Mouse (Mus musculus) midbrain, embryonic 11.5 days (tissue): ENCODE measurements around the gene Ppp2r5c. TPM values are rescaled to one million over a fixed set of nuclear protein-coding genes. Genes with fewer than 3 reads are reported as not detected.
A peak's percentile ranks its signal among the peaks of the same experiment; 100 is the strongest.

Experiments
- ATAC-seq: fragments of 200-750 bp; cut with Nextera tagmentation; 2 replicates; pipeline ENCODE4 v1.8.0; 2017; ENCODE audit warnings: moderate TSS enrichment, moderate library complexity; ENCODE audit not compliant: low FRiP score
- DNase-seq: peaks from one replicate; pipeline ENCODE4 v3.0.0; 2015; ENCODE audit warnings: low spot score; ENCODE audit errors: missing footprints
- H3K27ac ChIP-seq: fragments of 300-500 bp; sonication (generic); 2 replicates; pipeline ENCODE4 v1.5.1; 2014; ENCODE audit warnings: low read depth, low read length
- H3K27me3 ChIP-seq: fragments of 300-500 bp; sonication (generic); 2 replicates; pipeline ENCODE4 v1.6.1; 2014; ENCODE audit warnings: mild to moderate bottlenecking, low read length, moderate library complexity, mixed read lengths; ENCODE audit not compliant: control insufficient read depth, insufficient read depth
- H3K36me3 ChIP-seq: fragments of 300-500 bp; sonication (generic); 2 replicates; pipeline ENCODE4 v1.6.1; 2014; ENCODE audit warnings: mild to moderate bottlenecking, low read length, moderate library complexity, mixed read lengths; ENCODE audit not compliant: control insufficient read depth, insufficient read depth
- H3K4me1 ChIP-seq: fragments of 300-500 bp; sonication (generic); 2 replicates; pipeline ENCODE4 v1.6.1; 2014; ENCODE audit warnings: low read length; ENCODE audit not compliant: control insufficient read depth, insufficient read depth
- H3K4me2 ChIP-seq: fragments of 300-500 bp; sonication (generic); 2 replicates; pipeline ENCODE4 v1.6.1; 2014; ENCODE audit warnings: mild to moderate bottlenecking, moderate library complexity
- H3K4me3 ChIP-seq: fragments of 300-500 bp; sonication (generic); 2 replicates; pipeline ENCODE4 v1.5.1; 2014; ENCODE audit warnings: low read depth, low read length
- H3K9ac ChIP-seq: fragments of 300-500 bp; sonication (generic); 2 replicates; pipeline ENCODE4 v1.6.1; 2014; ENCODE audit warnings: low read length
- H3K9me3 ChIP-seq: fragments of 300-500 bp; sonication (generic); 2 replicates; pipeline ENCODE4 v1.6.1; 2016; ENCODE audit warnings: low read length; ENCODE audit not compliant: control insufficient read depth
- WGBS: fragments of 180-500 bp; shearing (Covaris S2); extraction: QIAGEN DNeasy Blood & Tissue Kit; methylation state at CpG from one replicate; pipeline ENCODE4 v1.1.7; 2014; 5-methylcytosine and 5-hydroxymethylcytosine counted together
- polyA plus RNA-seq: library from polyadenylated mRNA; unstranded; fragments of >200 nt; fragmentation: Nextera tagmentation; extraction: Ambion mirVana; gene quantifications from 2 replicates; pipeline ENCODE4 v1.2.1, GENCODE M21; 2014

Gene Ppp2r5c
- polyA plus RNA-seq, 1 experiment from 2014 or later, result 175 TPM

DNA sequence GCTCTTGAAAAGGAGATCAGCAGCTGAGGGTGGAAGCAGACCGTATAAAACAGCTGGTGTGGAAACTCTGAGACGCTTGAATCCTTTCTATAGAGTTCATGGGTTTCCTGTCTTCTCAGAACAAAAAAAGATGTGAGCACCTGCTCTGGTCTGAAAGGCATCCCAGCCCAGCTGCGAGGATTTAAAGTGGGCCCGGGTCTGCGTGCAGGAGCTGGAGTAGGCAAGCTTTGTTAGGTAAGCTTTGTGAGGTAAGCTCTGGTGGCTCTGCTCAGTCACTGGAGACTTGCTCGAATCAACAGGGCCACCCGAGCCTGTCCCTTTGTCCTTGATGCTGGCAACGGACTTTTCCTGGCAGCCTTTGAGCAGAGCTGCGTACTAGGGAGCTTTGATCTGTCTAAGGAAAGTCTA, 31.7 kb downstream of the Ppp2r5c start:
- Histone ChIP-seq H3K9ac (no peak overlapping the region), H3K9me3 (no peaks in the 10 kb centered on the region), H3K27me3 (no peaks in the 10 kb centered on the region), H3K4me1 (0 out of 2 replicates have a peak, but pooled peaks cover under 1% of the 10 kb centered on the region), H3K4me3 (no peak overlapping the region), H3K4me2 (no peak overlapping the region), H3K27ac (no peak overlapping the region), H3K36me3 (no peaks in the 10 kb centered on the region)
- ATAC-seq (no peak), DNase-seq (peak; percentile 31)
- WGBS, result 78% methylated on average over 9 of the region's 9 CpGs

DNA sequence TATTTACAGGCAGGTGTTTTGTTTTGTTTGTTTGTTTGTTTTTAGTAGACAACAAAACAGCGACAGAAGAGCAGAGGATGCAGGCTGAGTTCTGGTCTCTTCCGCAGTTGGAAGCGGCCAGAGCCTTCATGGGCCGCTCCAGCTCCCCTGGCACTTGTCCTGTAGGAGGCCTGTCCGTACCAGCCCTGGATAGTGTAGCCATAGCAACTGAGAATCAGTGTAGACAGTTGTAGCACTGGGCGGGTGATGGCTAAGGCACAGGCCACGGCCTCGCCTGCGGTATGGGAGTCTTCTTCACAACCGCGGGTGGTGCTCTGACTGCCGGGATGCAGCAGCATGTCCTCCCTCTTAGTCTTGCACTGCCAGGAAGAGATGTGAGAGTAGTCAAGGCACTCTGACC, 32.3 kb downstream of the Ppp2r5c start:
- DNase-seq, result no peak
- H3K4me1 ChIP-seq, result peaks cover 3% of the 10 kb centered on the region; the same call in 1 of the 2 replicates
- H3K36me3 ChIP-seq, result no peaks in the 10 kb centered on the region
- WGBS, result 82% methylated on average over 12 of the region's 12 CpGs
- no peaks in the 10 kb centered on the region for H3K9me3 ChIP-seq
- no peak overlapping the region for H3K9ac ChIP-seq
- H3K27ac ChIP-seq, result no peak overlapping the region
- H3K4me2 ChIP-seq, result no peak overlapping the region
- H3K4me3 ChIP-seq, result no peak overlapping the region
- H3K27me3 ChIP-seq, result no peaks in the 10 kb centered on the region
- ATAC-seq, result no peak

- peaks cover 8% of the 10 kb centered on the region for H3K4me1 ChIP-seq
- DNase-seq (peak; percentile 10), ATAC-seq (no peak)
- H3K4me2 ChIP-seq, result no peak overlapping the region
- H3K36me3 ChIP-seq, result no peaks in the 10 kb centered on the region
- 86% methylated on average over 4 of the region's 4 CpGs for WGBS
- no peak overlapping the region for H3K9ac ChIP-seq
- H3K4me3 ChIP-seq, result no peak overlapping the region
- no peaks in the 10 kb centered on the region for H3K27me3 ChIP-seq
- no peak overlapping the region for H3K27ac ChIP-seq
- H3K9me3 ChIP-seq, result no peaks in the 10 kb centered on the region
Measured at GRCm38 (mm10) chr12:110480701-110481100, 33.8 kb downstream of the Ppp2r5c start.

DNA sequence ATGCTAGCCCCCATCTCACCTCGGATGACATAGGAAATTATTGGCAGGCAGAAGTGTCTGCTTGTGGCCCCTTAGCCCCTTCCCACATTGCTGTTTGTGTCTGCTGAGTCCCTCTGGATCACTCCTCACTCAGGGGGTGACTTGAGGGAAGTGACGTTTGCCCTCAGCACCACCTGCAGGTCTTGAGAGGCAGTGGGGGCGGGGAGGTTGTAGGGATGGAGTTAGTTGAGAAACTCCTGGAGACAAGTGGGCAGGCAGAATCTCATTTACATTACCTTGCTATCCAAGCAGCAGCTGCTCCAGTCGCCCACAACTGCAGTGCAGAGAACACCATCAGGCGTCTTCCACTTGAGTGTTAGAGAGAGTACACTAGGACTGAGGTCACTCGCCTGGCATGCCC, 36.8 kb downstream of the Ppp2r5c start:
- WGBS, result 35% methylated on average over 6 of the region's 6 CpGs
- Histone ChIP-seq H3K36me3 (no peaks in the 10 kb centered on the region), H3K9ac (no peak overlapping the region), H3K4me3 (no peak overlapping the region), H3K4me2 (no peak overlapping the region), H3K27me3 (no peaks in the 10 kb centered on the region), H3K27ac (no peak overlapping the region), H3K4me1 (peaks cover 23% of the 10 kb centered on the region), H3K9me3 (no peaks in the 10 kb centered on the region)
- DNase-seq (no peak), ATAC-seq (no peak)

DNA sequence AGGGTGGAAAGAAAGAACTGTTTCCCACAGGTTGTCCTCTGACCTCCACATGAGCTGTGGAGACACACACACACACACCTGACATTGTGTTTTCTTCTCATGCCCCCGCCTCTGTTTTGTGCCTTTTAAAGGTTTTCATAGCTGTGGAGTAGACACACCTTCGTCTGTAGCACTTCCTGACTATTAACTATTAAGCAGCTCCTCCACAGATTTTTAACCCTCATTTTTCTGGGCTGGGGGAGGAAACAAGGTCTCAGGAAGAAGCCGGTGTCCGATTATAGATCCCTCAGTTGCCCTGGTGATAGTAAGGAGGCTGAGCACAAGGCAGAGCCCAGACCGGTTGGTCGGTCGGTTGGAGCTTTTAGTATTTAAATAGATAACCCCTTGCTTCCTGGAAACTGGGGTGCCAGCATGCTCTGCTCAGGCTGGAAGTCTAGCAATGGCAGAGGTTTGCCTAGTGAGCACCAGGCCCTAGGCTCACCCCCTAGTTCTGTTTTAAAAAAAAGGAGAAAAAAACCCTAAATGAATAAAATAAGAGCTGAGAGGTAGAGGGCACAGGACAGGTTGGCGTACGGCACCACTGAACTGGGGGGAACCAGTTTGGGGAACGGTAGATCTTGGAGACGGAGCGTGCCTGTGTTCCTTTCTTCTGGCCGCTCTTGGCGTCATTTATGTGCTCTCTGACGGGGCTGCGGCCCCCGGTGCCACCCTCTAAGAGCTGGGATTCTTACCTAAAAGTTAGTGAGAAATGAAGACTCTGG, 38.1 kb downstream of the Ppp2r5c start:
- H3K9me3 ChIP-seq, result no peaks in the 10 kb centered on the region
- H3K27ac ChIP-seq, result peak overlapping the region; percentile 92
- peak overlapping the region; percentile 83 for H3K9ac ChIP-seq
- ATAC-seq (peak; percentile 36), DNase-seq (peak; percentile 86)
- no peaks in the 10 kb centered on the region for H3K27me3 ChIP-seq
- H3K4me1 ChIP-seq, result peaks cover 23% of the 10 kb centered on the region
- H3K36me3 ChIP-seq, result no peaks in the 10 kb centered on the region
- 1% methylated on average over 17 of the region's 17 CpGs for WGBS
- peak overlapping the region; percentile 89 for H3K4me2 ChIP-seq
- peak overlapping the region; percentile 48 for H3K4me3 ChIP-seq

- under 1% methylated on average over 27 of the region's 27 CpGs for WGBS
- no peaks in the 10 kb centered on the region for H3K9me3 ChIP-seq
Measured at GRCm38 (mm10) chr12:110485585-110486331, 38.8 kb downstream of the Ppp2r5c start.

DNA sequence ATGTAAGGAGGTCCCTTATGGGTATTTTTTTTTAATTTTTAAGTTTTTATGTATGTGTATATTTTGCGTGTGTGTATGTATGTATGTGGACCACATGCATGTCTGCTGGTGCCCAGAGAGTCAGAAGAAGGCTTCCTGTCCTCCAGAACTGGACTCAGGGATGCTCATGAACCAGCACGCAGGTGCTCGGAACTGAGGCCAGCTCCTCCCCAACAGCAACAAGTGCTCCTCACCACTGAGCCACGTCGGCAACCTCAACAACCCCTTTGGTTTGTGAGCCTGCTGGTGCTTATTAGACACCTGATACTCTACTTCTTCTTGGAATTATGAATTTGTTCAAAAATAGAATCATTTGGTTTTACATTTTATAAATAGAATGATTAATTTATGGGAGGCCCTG, 39.9 kb downstream of the Ppp2r5c start:
- peak overlapping the region; percentile 89 for H3K4me2 ChIP-seq
- H3K9me3 ChIP-seq, result no peaks in the 10 kb centered on the region
- H3K36me3 ChIP-seq, result no peaks in the 10 kb centered on the region
- WGBS, result 87% methylated on average over 5 of the region's 5 CpGs
- H3K9ac ChIP-seq, result peak overlapping the region; percentile 83; the same call in 1 of the 2 replicates
- peaks cover 23% of the 10 kb centered on the region for H3K4me1 ChIP-seq
- H3K27me3 ChIP-seq, result no peaks in the 10 kb centered on the region
- ATAC-seq, result no peak
- no peak overlapping the region for H3K27ac ChIP-seq
- DNase-seq, result no peak
- H3K4me3 ChIP-seq, result peak overlapping the region; percentile 48

More at GRCm38 (mm10) chr12:110485585-110486331, 38.8 kb downstream of the Ppp2r5c start:
- H3K4me2 ChIP-seq, result peak overlapping the region; percentile 89
- ATAC-seq (peak; percentile 86), DNase-seq (peak; percentile 98)
- H3K4me1 ChIP-seq, result peaks cover 23% of the 10 kb centered on the region
- H3K36me3 ChIP-seq, result no peaks in the 10 kb centered on the region
- H3K27ac ChIP-seq, result peak overlapping the region; percentile 92
- peak overlapping the region; percentile 83 for H3K9ac ChIP-seq
- H3K4me3 ChIP-seq, result peak overlapping the region; percentile 48
- H3K27me3 ChIP-seq, result no peaks in the 10 kb centered on the region

DNA sequence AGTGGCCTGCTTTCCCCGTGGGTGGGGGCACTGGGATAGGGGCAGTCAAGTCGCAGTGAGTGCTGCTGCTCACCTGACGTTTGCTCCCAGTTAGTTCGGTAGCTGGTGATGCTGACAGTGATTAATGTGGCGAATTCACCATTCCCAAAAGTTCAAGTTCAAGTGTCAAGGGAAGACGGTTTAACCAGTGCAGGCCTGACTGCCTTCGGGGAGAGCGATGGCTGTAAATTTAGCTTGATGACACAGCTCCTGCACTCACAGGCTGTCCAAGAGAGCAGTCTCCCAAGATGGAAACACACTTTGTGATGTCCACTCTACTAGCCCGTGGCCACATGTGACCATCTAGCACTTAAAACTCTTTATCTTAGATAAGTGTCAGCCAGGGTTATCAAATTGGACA, 41.1 kb downstream of the Ppp2r5c start:
- 84% methylated on average over 9 of the region's 9 CpGs for WGBS
- no peak for ATAC-seq
- H3K4me2 ChIP-seq, result no peak overlapping the region

More for the DNA sequence above, 41.1 kb downstream of the Ppp2r5c start:
- no peaks in the 10 kb centered on the region for H3K36me3 ChIP-seq
- no peaks in the 10 kb centered on the region for H3K27me3 ChIP-seq
- H3K4me3 ChIP-seq, result no peak overlapping the region
- peaks cover 23% of the 10 kb centered on the region for H3K4me1 ChIP-seq
- no peaks in the 10 kb centered on the region for H3K9me3 ChIP-seq
- DNase-seq, result no peak
- H3K9ac ChIP-seq, result no peak overlapping the region
- H3K27ac ChIP-seq, result no peak overlapping the region
